Mouse (Mus musculus) kidney, embryonic 14.5 days (tissue): Measurements from ENCODE around the gene Atf1. TPM values are rescaled to one million over a fixed set of nuclear protein-coding genes. Genes with fewer than 3 reads are reported as not detected.
"Not testable (repeated sequence)": the region's sequence is repeated elsewhere in the genome, so short reads cannot be mapped to it uniquely, and the experiment has no call there.

Experiments used
- ATAC-seq: fragments of 200-750 bp; cut with Nextera tagmentation; 2 replicates; pipeline ENCODE4 v1.8.0; 2017; ENCODE audit warnings: moderate number of reproducible peaks, mild to moderate bottlenecking, moderate TSS enrichment, moderate library complexity; ENCODE audit not compliant: low FRiP score, low TSS enrichment
- H3K27ac ChIP-seq: fragments of 300-500 bp; sonication (generic); 2 replicates; pipeline ENCODE4 v1.5.1; 2014; ENCODE audit warnings: low read depth, mild to moderate bottlenecking, low read length, moderate library complexity, mixed read lengths
- H3K27me3 ChIP-seq: fragments of 300-500 bp; sonication (generic); 2 replicates; pipeline ENCODE4 v1.6.1; 2014; ENCODE audit warnings: mild to moderate bottlenecking, low read length; ENCODE audit not compliant: control insufficient read depth, insufficient read depth
- H3K36me3 ChIP-seq: fragments of 300-500 bp; sonication (generic); 2 replicates; pipeline ENCODE4 v1.6.1; 2014; ENCODE audit warnings: low read length, mixed read lengths; ENCODE audit not compliant: control insufficient read depth, insufficient read depth
- H3K4me1 ChIP-seq: fragments of 300-500 bp; sonication (generic); 2 replicates; pipeline ENCODE4 v1.6.1; 2014; ENCODE audit warnings: low read length, mixed read lengths; ENCODE audit not compliant: control insufficient read depth, insufficient read depth
- H3K4me2 ChIP-seq: fragments of 300-500 bp; sonication (generic); replicated peaks from 2 replicates; pipeline ENCODE4 v1.6.1; 2014; ENCODE audit warnings: low read depth, mild to moderate bottlenecking, low read length
- H3K4me3 ChIP-seq: fragments of 300-500 bp; sonication (generic); 2 replicates; pipeline ENCODE4 v1.5.1; 2014; ENCODE audit warnings: mild to moderate bottlenecking, low read length
- H3K9ac ChIP-seq: fragments of 300-500 bp; sonication (generic); 2 replicates; pipeline ENCODE4 v1.6.1; 2014; ENCODE audit warnings: low read depth, mild to moderate bottlenecking, low read length, moderate library complexity
- H3K9me3 ChIP-seq: fragments of 300-500 bp; sonication (generic); 2 replicates; pipeline ENCODE4 v1.6.1; 2016; ENCODE audit warnings: low read length; ENCODE audit not compliant: control insufficient read depth
- WGBS: fragments of 180-500 bp; shearing (Covaris S2); extraction: QIAGEN DNeasy Blood & Tissue Kit; methylation state at CpG from one replicate; pipeline ENCODE4 v1.1.7; 2014; 5-methylcytosine and 5-hydroxymethylcytosine counted together
- polyA plus RNA-seq: library from polyadenylated mRNA; unstranded; fragments of >200 nt; fragmentation: Nextera tagmentation; extraction: Ambion mirVana; gene quantifications from 2 replicates; pipeline ENCODE4 v1.2.1, GENCODE M21; 2014

Gene Atf1
- polyA plus RNA-seq, 1 experiment from 2014 or later = 57.8 TPM

GRCm38 (mm10) chr15:100245951-100246350 lies 18.3 kb downstream of the Atf1 start:
- Histone ChIP-seq H3K27me3 (no peaks in the 10 kb centered on the region), H3K4me3 (no peak overlapping the region), H3K36me3 (peaks cover 87% of the 10 kb centered on the region), H3K27ac (no peak overlapping the region), H3K9ac (no peak overlapping the region), H3K4me2 (no peak overlapping the region), H3K9me3 (no peaks in the 10 kb centered on the region), H3K4me1 (no peaks in the 10 kb centered on the region)
- WGBS = 96% methylated on average over 7 of the region's 7 CpGs
- no peak for ATAC-seq

DNA sequence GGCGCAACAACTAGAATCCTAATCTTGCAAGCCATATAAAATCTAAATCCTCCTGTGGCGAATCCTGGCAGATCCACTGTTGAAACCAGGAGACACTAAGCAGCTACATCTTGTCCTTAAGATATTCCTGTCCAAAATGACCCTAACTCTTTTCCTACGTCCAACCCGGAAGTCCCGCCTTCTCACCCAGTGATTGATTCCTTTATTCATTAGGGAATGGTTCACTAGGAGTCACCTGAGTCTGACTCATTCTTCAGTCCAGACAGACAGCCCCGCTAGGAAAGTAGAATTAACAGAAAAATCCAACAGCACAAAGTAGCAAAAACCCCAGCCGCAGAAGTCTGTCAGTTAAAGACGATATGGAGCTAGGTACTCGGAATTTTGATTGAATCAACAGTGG lies 19.7 kb downstream of the Atf1 start:
- H3K36me3 ChIP-seq = peaks cover 89% of the 10 kb centered on the region
- H3K27ac ChIP-seq = no peak overlapping the region
- no peaks in the 10 kb centered on the region for H3K27me3 ChIP-seq
- no peaks in the 10 kb centered on the region for H3K9me3 ChIP-seq
- H3K4me2 ChIP-seq = no peak overlapping the region
- ATAC-seq = no peak
- no peak overlapping the region for H3K9ac ChIP-seq
- H3K4me1 ChIP-seq = no peaks in the 10 kb centered on the region
- no peak overlapping the region for H3K4me3 ChIP-seq
- WGBS = 92% methylated on average over 9 of the region's 9 CpGs

DNA sequence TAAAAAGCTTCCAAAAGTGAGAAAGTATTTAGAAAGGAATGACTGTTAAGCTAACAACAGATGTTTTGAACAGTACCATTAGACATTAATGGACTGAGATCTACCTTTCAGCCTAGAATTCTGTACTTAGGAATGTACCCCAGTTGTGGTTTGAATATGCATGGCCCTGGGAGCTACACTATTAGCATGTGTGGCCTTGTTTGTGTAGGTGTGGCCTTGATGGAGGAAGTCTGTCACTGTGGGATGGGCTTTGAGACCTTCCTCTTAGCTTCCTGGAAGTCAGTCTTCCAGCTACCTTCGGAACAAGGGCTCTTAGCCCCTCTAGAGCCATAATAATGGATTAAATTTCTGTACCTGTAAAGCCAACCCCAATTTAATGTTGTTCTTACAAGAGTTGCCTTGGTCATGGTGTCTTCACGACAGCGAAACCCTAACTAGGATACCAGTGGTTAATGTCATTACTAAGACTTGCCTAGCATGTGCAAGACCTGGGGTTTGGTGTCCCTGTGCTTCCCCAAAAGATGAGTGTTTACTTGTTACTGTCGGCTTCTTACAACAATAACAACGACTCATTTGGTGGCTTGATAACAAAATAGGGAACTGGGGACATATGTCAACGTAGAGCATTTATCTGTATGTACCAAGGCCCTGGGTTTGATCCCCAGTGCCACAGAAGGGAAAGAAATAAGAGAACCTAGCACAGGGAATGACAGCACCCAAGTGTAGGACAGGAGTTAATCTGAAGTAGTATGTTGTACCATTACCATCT lies 21.2 kb downstream of the Atf1 start:
- no peak for ATAC-seq
- no peaks in the 10 kb centered on the region for H3K4me1 ChIP-seq
- 93% methylated on average over 6 of the region's 6 CpGs for WGBS
- peaks cover 90% of the 10 kb centered on the region for H3K36me3 ChIP-seq
- no peak overlapping the region for H3K4me2 ChIP-seq
- H3K27me3 ChIP-seq = no peaks in the 10 kb centered on the region
- H3K9ac ChIP-seq = no peak overlapping the region
- no peak overlapping the region for H3K4me3 ChIP-seq
- no peaks in the 10 kb centered on the region for H3K9me3 ChIP-seq
- no peak overlapping the region for H3K27ac ChIP-seq

DNA sequence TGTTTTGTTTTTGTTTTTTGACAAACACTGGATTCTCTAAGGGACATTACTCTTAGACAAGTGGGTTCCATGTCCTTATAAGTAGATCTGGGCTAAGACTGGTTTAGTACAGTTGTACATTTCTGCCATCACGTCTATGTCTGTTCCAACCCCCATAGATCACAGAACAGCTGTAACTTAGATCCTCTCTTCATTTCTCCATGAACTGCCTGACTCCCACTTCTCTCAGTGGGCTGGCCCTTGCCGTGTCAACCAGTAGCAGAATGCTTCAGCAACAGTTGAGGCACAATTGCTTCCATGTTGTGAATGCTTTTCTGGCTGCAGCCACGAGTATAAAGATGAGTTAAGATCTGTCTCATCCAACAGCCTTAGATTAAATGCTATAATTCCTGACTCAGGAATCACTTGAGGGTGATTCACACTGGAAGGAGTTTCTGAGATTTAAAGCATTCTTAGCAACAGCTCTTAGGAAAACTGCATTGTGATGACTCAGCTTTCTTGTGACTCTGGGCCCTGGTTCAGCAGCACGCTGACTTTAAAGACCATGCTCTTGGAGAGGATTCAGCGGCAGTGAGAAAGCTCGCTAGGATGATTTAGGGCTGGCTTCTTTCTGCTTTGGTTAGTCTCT lies 23.6 kb downstream of the Atf1 start:
- Histone ChIP-seq H3K36me3 (peaks cover 92% of the 10 kb centered on the region), H3K9me3 (no peaks in the 10 kb centered on the region), H3K9ac (no peak overlapping the region), H3K4me3 (no peak overlapping the region), H3K27me3 (no peaks in the 10 kb centered on the region), H3K4me1 (no peaks in the 10 kb centered on the region), H3K27ac (no peak overlapping the region), H3K4me2 (no peak overlapping the region)
- no peak for ATAC-seq
- 86% methylated on average over 6 of the region's 6 CpGs for WGBS

DNA sequence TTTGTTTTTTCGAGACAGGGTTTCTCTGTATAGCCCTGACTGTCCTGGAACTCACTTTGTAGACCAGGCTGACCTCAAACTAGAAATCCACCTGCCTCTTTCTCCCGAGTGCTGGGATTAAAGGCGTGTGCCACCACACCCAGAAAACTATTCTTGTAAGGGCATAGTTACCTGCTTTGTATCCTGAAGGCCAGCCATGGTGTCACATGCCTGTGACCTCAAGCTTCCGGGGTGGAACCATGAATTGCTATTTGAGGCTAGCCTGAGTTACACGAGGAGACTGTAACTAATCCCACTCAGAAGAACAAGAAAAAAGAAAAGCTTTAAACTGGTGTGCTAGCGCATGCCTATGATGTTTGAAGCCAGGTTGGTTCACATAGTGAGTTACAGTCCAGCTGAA lies 28.8 kb downstream of the Atf1 start:
- no peak overlapping the region for H3K4me2 ChIP-seq
- H3K36me3 ChIP-seq = peaks cover 73% of the 10 kb centered on the region
- ATAC-seq = no peak
- H3K9me3 ChIP-seq = no peaks in the 10 kb centered on the region
- no peak overlapping the region for H3K27ac ChIP-seq
- H3K4me1 ChIP-seq = no peaks in the 10 kb centered on the region
- no peaks in the 10 kb centered on the region for H3K27me3 ChIP-seq
- H3K9ac ChIP-seq = no peak overlapping the region
- no peak overlapping the region for H3K4me3 ChIP-seq
- 87% methylated on average over 6 of the region's 6 CpGs for whole genome bisulfite sequencing

DNA sequence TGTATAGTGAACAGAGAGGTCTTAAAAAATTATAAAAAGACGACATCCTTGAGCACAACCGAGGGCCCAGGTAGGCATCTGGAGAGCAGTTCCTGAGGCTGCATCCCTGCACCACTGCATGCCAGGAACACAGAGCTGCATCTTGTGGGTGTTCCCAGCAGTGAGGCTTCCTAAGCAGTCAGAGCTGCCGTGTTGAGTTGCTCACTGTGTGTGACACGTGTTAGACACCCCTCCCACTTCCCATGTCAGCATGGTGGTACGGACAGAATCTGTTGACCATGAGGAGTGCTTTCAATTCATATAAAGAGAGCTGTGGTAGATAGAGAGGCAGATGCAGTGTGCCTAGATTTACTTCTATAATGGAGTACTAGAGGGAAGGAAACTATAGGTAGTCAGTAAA lies 29.7 kb downstream of the Atf1 start:
- no peak overlapping the region for H3K4me2 ChIP-seq
- 91% methylated on average over 5 of the region's 5 CpGs for WGBS
- ATAC-seq = no peak

GRCm38 (mm10) chr15:100258646-100259425 lies 31.2 kb downstream of the Atf1 start:
- no peak for ATAC-seq
- H3K4me3 ChIP-seq = no peak overlapping the region
- no peak overlapping the region for H3K4me2 ChIP-seq
- H3K36me3 ChIP-seq = peaks cover 54% of the 10 kb centered on the region
- WGBS = 93% methylated on average over 7 of the region's 7 CpGs
- no peaks in the 10 kb centered on the region for H3K4me1 ChIP-seq
- H3K27me3 ChIP-seq = no peaks in the 10 kb centered on the region
- no peak overlapping the region for H3K9ac ChIP-seq
- no peaks in the 10 kb centered on the region for H3K9me3 ChIP-seq
- no peak overlapping the region for H3K27ac ChIP-seq

More for the DNA sequence above, 29.7 kb downstream of the Atf1 start:
- Histone ChIP-seq H3K4me1 (no peaks in the 10 kb centered on the region), H3K4me3 (no peak overlapping the region), H3K36me3 (peaks cover 68% of the 10 kb centered on the region), H3K9ac (no peak overlapping the region), H3K27me3 (no peaks in the 10 kb centered on the region), H3K27ac (no peak overlapping the region), H3K9me3 (no peaks in the 10 kb centered on the region)

GRCm38 (mm10) chr15:100260351-100260750 lies 32.7 kb downstream of the Atf1 start:
- H3K27me3 ChIP-seq, H3K4me3 ChIP-seq, H3K27ac ChIP-seq, H3K9me3 ChIP-seq, ATAC-seq, H3K4me1 ChIP-seq, H3K4me2 ChIP-seq, H3K9ac ChIP-seq: not testable (repeated sequence)
- H3K36me3 ChIP-seq = peaks cover 39% of the 10 kb centered on the region
- WGBS = 93% methylated on average over 7 of the region's 7 CpGs
